Mouse (Mus musculus): ENCODE data around the gene Pgs1. TPM values are rescaled to one million over a fixed set of nuclear protein-coding genes. Genes with fewer than 3 reads are reported as not detected.

Gene Pgs1
- polyA plus RNA-seq, 1 experiment, result 31.2 TPM

- DNase-seq (ENCODE audit: low spot score), result no peak
Measured at GRCm38 (mm10) chr11:118049641-118050040, 63.5 kb downstream of the Pgs1 start.

DNA sequence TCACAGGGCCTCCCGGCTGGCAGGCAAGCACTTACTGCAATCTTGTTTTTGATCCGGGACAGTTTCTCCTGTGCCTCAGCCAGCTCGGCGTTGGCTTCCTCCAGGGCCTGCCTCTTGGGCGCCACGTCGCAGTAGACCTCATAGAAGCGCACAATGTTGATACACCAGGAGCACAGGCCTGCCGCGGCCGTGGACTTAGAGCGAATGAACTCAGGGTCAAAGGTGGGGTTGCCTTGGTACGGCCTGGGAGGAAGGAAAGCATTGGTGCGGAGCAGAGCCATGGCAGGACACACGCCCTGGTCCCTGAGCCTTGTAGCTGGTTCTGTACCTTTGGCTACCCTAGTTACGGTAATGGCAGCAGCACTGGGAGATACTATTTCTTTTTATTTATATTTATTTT lies 64.1 kb downstream of the Pgs1 start:
- no peak for DNase-seq (ENCODE audit: low spot score)

- no peak for DNase-seq (ENCODE audit: low spot score)
Measured at GRCm38 (mm10) chr11:118058367-118058766, 72.3 kb downstream of the Pgs1 start.

- no peak for DNase-seq (ENCODE audit: low spot score)
Measured at GRCm38 (mm10) chr11:118058872-118059271, 72.8 kb downstream of the Pgs1 start.

DNA sequence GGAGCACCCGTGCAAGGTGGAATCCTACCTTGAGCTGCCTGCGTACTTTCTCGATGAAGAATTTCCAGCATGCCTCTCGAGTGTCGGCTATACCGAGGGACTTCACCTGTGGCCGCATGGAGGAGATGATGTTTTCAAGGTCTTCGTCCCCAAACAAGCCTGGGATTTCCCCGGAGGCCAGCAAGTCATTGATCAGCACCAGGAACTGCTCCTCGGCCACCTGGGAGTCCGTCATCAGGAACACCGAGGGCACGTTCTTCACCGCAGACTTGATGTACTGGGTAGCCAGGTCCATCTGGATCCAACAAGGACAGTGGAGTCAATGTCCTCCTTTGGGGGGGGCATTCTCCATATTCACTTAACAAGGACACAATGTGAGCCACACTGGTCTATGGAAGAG lies 73.9 kb downstream of the Pgs1 start:
- DNase-seq (ENCODE audit: low spot score), result no peak

DNA sequence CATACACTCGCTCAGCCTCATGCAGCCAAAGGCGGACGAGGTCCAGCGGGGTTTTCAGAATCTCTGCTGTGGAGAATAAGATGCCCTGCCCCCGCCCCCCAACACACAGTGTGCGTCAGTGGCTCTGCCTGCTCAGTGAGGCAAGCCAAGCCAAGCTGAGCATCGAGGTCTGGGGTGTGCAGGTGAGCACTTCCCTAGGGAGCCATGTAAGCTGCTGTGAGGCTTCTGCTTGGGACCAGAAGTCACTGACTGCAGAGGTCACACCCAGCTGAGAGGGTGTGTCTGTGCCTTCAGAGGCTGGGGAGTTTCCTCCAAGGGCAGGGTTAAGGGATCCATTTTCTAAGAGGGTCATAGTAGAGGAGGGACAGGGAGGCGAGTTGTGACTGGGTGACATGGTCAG lies 81.5 kb downstream of the Pgs1 start:
- DNase-seq (ENCODE audit: low spot score), result no peak

GRCm38 (mm10) chr11:118068812-118069332 lies 82.8 kb downstream of the Pgs1 start:
- DNase-seq (ENCODE audit: low spot score), result no peak

DNA sequence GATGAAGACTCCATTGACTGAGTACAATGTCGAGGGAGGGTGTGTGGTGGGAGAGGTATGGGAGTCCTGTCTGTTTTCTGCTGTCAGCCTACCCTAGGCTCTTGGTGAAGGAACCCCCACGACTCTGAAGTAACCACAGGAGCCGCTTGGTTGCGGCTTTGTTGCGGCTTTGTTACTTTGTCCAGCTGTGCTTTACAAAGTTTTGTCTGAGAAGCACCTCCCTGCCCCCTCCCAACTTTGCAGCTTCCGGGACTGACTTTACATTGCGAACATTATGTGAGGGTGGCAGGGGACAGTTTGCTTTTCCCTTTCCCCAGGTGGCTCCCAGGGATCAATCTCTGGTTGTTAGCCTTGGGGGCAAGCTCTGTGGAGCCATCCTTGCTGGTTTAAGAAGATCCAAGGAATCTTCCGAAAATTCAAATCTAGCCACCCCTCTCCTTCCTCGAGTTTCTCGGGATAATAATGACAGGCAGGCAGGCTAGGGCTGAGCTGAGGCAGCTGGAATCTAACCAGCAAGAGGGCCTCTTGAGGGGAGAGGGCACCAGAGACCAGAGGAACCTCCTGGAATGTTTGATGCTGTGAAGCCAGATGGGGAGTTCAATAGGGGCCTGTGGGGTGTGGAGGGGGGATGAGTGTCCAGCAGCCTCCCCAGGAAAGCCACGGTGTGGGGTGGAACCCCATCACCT lies 85.3 kb downstream of the Pgs1 start:
- DNase-seq (ENCODE audit: low spot score), result no peak

Other genes starting within 250 kb of the Pgs1 start
- 3.1 and 3.4 TPM in 2 replicates for gene Tmc8, start 204.2 kb upstream of the Pgs1 start, polyA plus RNA-seq (2012; rRNA removed)
- 48.2 and 55.4 TPM in 2 replicates for gene Tmc6, start 204.1 kb upstream of the Pgs1 start, polyA plus RNA-seq (2012; rRNA removed)
- 0.06 TPM in 1 of 2 replicates, not detected in the other for gene 6030468B19Rik, start 188.6 kb upstream of the Pgs1 start, polyA plus RNA-seq (2012; rRNA removed)
- 0.22 TPM in 1 of 2 replicates, not detected in the other for gene Gm20708, start 176.6 kb upstream of the Pgs1 start, polyA plus RNA-seq (2012; rRNA removed)
- 90.0 and 106 TPM in 2 replicates for gene Syngr2, start 176.6 kb upstream of the Pgs1 start, polyA plus RNA-seq (2012; rRNA removed)
- gene Afmid, start 160.4 kb upstream of the Pgs1 start, polyA plus RNA-seq (2012; rRNA removed), result 11.8 and 13.1 TPM in 2 replicates
- gene Tk1, start 160.2 kb upstream of the Pgs1 start, polyA plus RNA-seq (2012; rRNA removed), result 6.5 and 8.8 TPM in 2 replicates
- 3.3 and 4.3 TPM in 2 replicates for gene Birc5, start 137.0 kb upstream of the Pgs1 start, polyA plus RNA-seq (2012; rRNA removed)
- gene Tmem235, start 125.5 kb upstream of the Pgs1 start, polyA plus RNA-seq (2012; rRNA removed), result not detected in 2 replicates
- 13.7 and 16.3 TPM in 2 replicates for gene Tha1, start 112.8 kb upstream of the Pgs1 start, polyA plus RNA-seq (2012; rRNA removed)
- gene Socs3, start 16.2 kb upstream of the Pgs1 start, polyA plus RNA-seq (2012; rRNA removed), result 7.8 and 9.8 TPM in 2 replicates
- 0.01 and 0.06 TPM in 2 replicates for gene Dnah17, start 144.3 kb downstream of the Pgs1 start, polyA plus RNA-seq (2012; rRNA removed)

Data from urinary bladder, adult 2 months (tissue).